Mouse (Mus musculus) right cerebral cortex, adult 18-20 months (tissue): ENCODE data around the gene Tbc1d14.

ENCODE experiments used
- DNase-seq: peaks from one replicate; pipeline ENCODE4 v3.0.0; 2022; ENCODE audit warnings: mixed read lengths

Tbc1d14 gene

GRCm38 (mm10) chr5:36457706-36458105 is 135.4 kb downstream of the Tbc1d14 start:
- peak; percentile 38 for DNase-seq

- DNase-seq = no peak
Measured at GRCm38 (mm10) chr5:36452821-36453220, 140.3 kb downstream of the Tbc1d14 start.

- no peak for DNase-seq
Measured at GRCm38 (mm10) chr5:36451872-36452389, 141.1 kb downstream of the Tbc1d14 start.

GRCm38 (mm10) chr5:36451119-36451518 is 142.0 kb downstream of the Tbc1d14 start:
- DNase-seq = no peak

- no peak for DNase-seq
Measured at GRCm38 (mm10) chr5:36449710-36450358, 143.2 kb downstream of the Tbc1d14 start.

GRCm38 (mm10) chr5:36447872-36448271 is 145.2 kb downstream of the Tbc1d14 start:
- no peak for DNase-seq

GRCm38 (mm10) chr5:36446166-36446890 is 146.7 kb downstream of the Tbc1d14 start:
- no peak for DNase-seq

- no peak for DNase-seq
Measured at GRCm38 (mm10) chr5:36445028-36445427, 148.0 kb downstream of the Tbc1d14 start.

GRCm38 (mm10) chr5:36444611-36445010 is 148.5 kb downstream of the Tbc1d14 start:
- DNase-seq = no peak

- DNase-seq = no peak
Measured at GRCm38 (mm10) chr5:36440741-36441140, 152.3 kb downstream of the Tbc1d14 start.
